Mouse (Mus musculus) lung, adult 2 months (tissue): ENCODE data around the gene Prr22. TPM values are rescaled to one million over a fixed set of nuclear protein-coding genes. Genes with fewer than 3 reads are reported as not detected.

Source experiments
- DNase-seq: peaks from one replicate; pipeline ENCODE4 v3.0.0; 2022
- H3K4me1 ChIP-seq: fragments of 200-500 bp; 2 replicates; pipeline ENCODE4 v1.6.1; 2011; ENCODE audit warnings: low read length; ENCODE audit not compliant: control insufficient read depth, insufficient read depth
- H3K4me3 ChIP-seq: fragments of 200-500 bp; replicated peaks from 2 replicates; pipeline ENCODE3; 2011; ENCODE audit warnings: low read depth, mild to moderate bottlenecking, control low read depth, low read length; ENCODE audit errors: extremely low read depth
- CTCF ChIP-seq: fragments of 200-500 bp; IDR thresholded peaks from 2 replicates; pipeline ENCODE4 v1.5.1; 2011; ENCODE audit warnings: mild to moderate bottlenecking, low read length, control low read depth; ENCODE audit not compliant: insufficient read depth
- POLR2A ChIP-seq: fragments of 200-500 bp; IDR thresholded peaks from 2 replicates; pipeline ENCODE4 v1.6.1; 2011; ENCODE audit warnings: low read depth, mild to moderate bottlenecking, control low read depth, low read length, borderline replicate concordance; ENCODE audit errors: extremely low read depth
- WGBS: fragments of 180-500 bp; shearing (Covaris S2); methylation state at CpG from one replicate; pipeline ENCODE4 v1.1.7; 2018; 5-methylcytosine and 5-hydroxymethylcytosine counted together
- polyA plus RNA-seq: library from polyadenylated mRNA; depleted of rRNA; stranded (reverse); fragments of >200 nt; gene quantifications from 2 replicates; pipeline ENCODE4 v1.2.3, GENCODE M21; 2012

The Prr22 gene
- polyA plus RNA-seq, 1 experiment, result 1.6 TPM

GRCm38 (mm10) chr17:56740788-56741160 lies 29.3 kb upstream of the Prr22 start:
- DNase-seq, result no peak

GRCm38 (mm10) chr17:56744173-56744572 lies 25.9 kb upstream of the Prr22 start:
- H3K4me3 ChIP-seq, result no peak overlapping the region
- DNase-seq, result no peak
- no peak for TF ChIP-seq CTCF
- TF ChIP-seq POLR2A, result no peak
- 31% methylated on average over 5 of the region's 5 CpGs for WGBS
- no peaks in the 10 kb centered on the region for H3K4me1 ChIP-seq

More at GRCm38 (mm10) chr17:56740788-56741160, 29.3 kb upstream of the Prr22 start:
- 70% methylated on average over 17 of the region's 17 CpGs for WGBS
- no peaks in the 10 kb centered on the region for H3K4me1 ChIP-seq
- H3K4me3 ChIP-seq, result no peak overlapping the region
- TF ChIP-seq POLR2A, result no peak
- no peak for TF ChIP-seq CTCF

- WGBS, result 41% methylated on average over 71 of the region's 71 CpGs
- no peaks in the 10 kb centered on the region for H3K4me1 ChIP-seq
- no peak for DNase-seq
- peak overlapping the region; percentile 7 for H3K4me3 ChIP-seq
- TF ChIP-seq CTCF (no peak), POLR2A (peak; percentile 50; the same call in 1 of the 2 replicates)
Observed at GRCm38 (mm10) chr17:56751404-56752072, 18.5 kb upstream of the Prr22 start.

GRCm38 (mm10) chr17:56753452-56753851 lies 16.6 kb upstream of the Prr22 start:
- WGBS, result 20% methylated on average over 15 of the region's 15 CpGs
- Histone ChIP-seq H3K4me1 (no peaks in the 10 kb centered on the region; the same call in 1 of the 2 replicates), H3K4me3 (no peak overlapping the region)
- no peak for DNase-seq
- no peak for TF ChIP-seq CTCF

GRCm38 (mm10) chr17:56754271-56755185 lies 15.5 kb upstream of the Prr22 start:
- Histone ChIP-seq H3K4me1 (no peaks in the 10 kb centered on the region; the same call in 1 of the 2 replicates), H3K4me3 (no peak overlapping the region)
- TF ChIP-seq POLR2A (no peak), CTCF (no peak)
- DNase-seq, result no peak
- 17% methylated on average over 36 of the region's 36 CpGs for WGBS

- DNase-seq, result peak; percentile 41
- TF ChIP-seq CTCF, result no peak
- TF ChIP-seq POLR2A, result no peak
- no peaks in the 10 kb centered on the region; the same call in 1 of the 2 replicates for H3K4me1 ChIP-seq
- 1% methylated on average over 51 of the region's 51 CpGs for WGBS
- H3K4me3 ChIP-seq, result no peak overlapping the region
Observed at GRCm38 (mm10) chr17:56756703-56757399, 13.2 kb upstream of the Prr22 start.

- H3K4me3 ChIP-seq, result no peak within 1 kb of the TSS
- DNase-seq, result peak; percentile 90
- TF ChIP-seq CTCF, result no peak
- TF ChIP-seq POLR2A, result peak; percentile 37; the same call in 1 of the 2 replicates
- under 1% methylated on average over 29 of the region's 48 CpGs for WGBS
- H3K4me1 ChIP-seq, result peaks cover 3% of the 10 kb centered on the region
Observed at GRCm38 (mm10) chr17:56757416-56758123, 12.5 kb upstream of the Prr22 start, which contains the start of gene Nrtn. Gene Nrtn, minus strand, starts transcription at chr17:56757530.

- H3K4me1 ChIP-seq, result peaks cover 3% of the 10 kb centered on the region
- WGBS, result 5% methylated on average over 12 of the region's 12 CpGs
- H3K4me3 ChIP-seq, result no peak overlapping the region
- TF ChIP-seq POLR2A (no peak), CTCF (0 out of 2 replicates have a peak, but pooled peaks have one; percentile 14)
- peak; percentile 65 for DNase-seq
Observed at GRCm38 (mm10) chr17:56758132-56758531, 11.9 kb upstream of the Prr22 start.
